Mouse (Mus musculus): ENCODE data around the gene Rps2. TPM values are rescaled to one million over a fixed set of nuclear protein-coding genes. Genes with fewer than 3 reads are reported as not detected.

The Rps2 gene
- total and polyA plus RNA-seq, 3 experiments = 675 to 2,277 (median 722) TPM

- Histone ChIP-seq H3K27me3 (ENCODE audit: control insufficient read depth, insufficient read depth, low read length) (no peaks in the 10 kb centered on the region), H3K36me3 (ENCODE audit: control insufficient read depth, insufficient read depth, low read length) (no peaks in the 10 kb centered on the region), H3K4me3 (no peak overlapping the region), H3K27ac (no peak overlapping the region), H3K9ac (ENCODE audit: low read depth, low read length) (no peak overlapping the region), H3K4me1 (ENCODE audit: control insufficient read depth, insufficient read depth, low read length) (no peaks in the 10 kb centered on the region), H3K79me2 (replicated peaks; ENCODE audit: control insufficient read depth, insufficient read depth, low read length) (no peaks in the 10 kb centered on the region)
- DNase-seq = no peak
- TF ChIP-seq POLR2A (IDR thresholded peaks at IDR 0.05; ENCODE audit: insufficient read depth, low read depth, low read length) = no peak
- TF ChIP-seq CTCF (IDR thresholded peaks at IDR 0.05) = no peak
- TF ChIP-seq EP300 (IDR thresholded peaks at IDR 0.05; ENCODE audit: insufficient read depth, low read depth, low read length) = no peak
- intact Hi-C loops (cut with DNase I) = loop anchor here (10.0 kb wide), 1 partner anchor 271 kb away; the partner anchor contains the start of genes Cramp1l and Ift140
- 67% methylated on average over 5 of the region's 5 CpGs for WGBS
Measured at GRCm38 (mm10) chr17:24743896-24744295, 26.0 kb downstream of the Rps2 start.

- H3K27ac ChIP-seq = no peak overlapping the region
- DNase-seq = no peak
- no peaks in the 10 kb centered on the region for H3K4me1 ChIP-seq (ENCODE audit: control insufficient read depth, insufficient read depth, low read length)
- no peaks in the 10 kb centered on the region for H3K27me3 ChIP-seq (ENCODE audit: control insufficient read depth, insufficient read depth, low read length)
- no peak for TF ChIP-seq EP300 (IDR thresholded peaks at IDR 0.05; ENCODE audit: insufficient read depth, low read depth, low read length)
- no peak for TF ChIP-seq POLR2A (IDR thresholded peaks at IDR 0.05; ENCODE audit: insufficient read depth, low read depth, low read length)
- no peak for TF ChIP-seq CTCF (IDR thresholded peaks at IDR 0.05)
- no peak overlapping the region for H3K9ac ChIP-seq (ENCODE audit: low read depth, low read length)
- H3K36me3 ChIP-seq (ENCODE audit: control insufficient read depth, insufficient read depth, low read length) = no peaks in the 10 kb centered on the region
- H3K4me3 ChIP-seq = no peak overlapping the region
- WGBS = 72% methylated on average over 3 of the region's 3 CpGs
- intact Hi-C loops (cut with DNase I) = loop anchor here (10.0 kb wide), 1 partner anchor 270 kb away; the partner anchor contains the start of genes Cramp1l and Ift140
- no peaks in the 10 kb centered on the region for H3K79me2 ChIP-seq (replicated peaks; ENCODE audit: control insufficient read depth, insufficient read depth, low read length)
Measured at GRCm38 (mm10) chr17:24744381-24744780, 26.5 kb downstream of the Rps2 start.

GRCm38 (mm10) chr17:24745526-24746497 is 27.9 kb downstream of the Rps2 start:
- TF ChIP-seq EP300 (IDR thresholded peaks at IDR 0.05; ENCODE audit: insufficient read depth, low read depth, low read length) (peak; percentile 93), CTCF (IDR thresholded peaks at IDR 0.05) (peak; percentile 96), POLR2A (IDR thresholded peaks at IDR 0.05; ENCODE audit: insufficient read depth, low read depth, low read length) (no peak)
- no peak overlapping the region for H3K27ac ChIP-seq
- intact Hi-C loops (cut with DNase I) = loop anchor here (1.0 to 10.0 kb wide), 3 partner anchors 71 to 269 kb away; partner anchors contain the start of genes Cramp1l and Ift140
- peak; percentile 78 to 81 for DNase-seq
- H3K4me3 ChIP-seq = no peak overlapping the region
- no peaks in the 10 kb centered on the region for H3K4me1 ChIP-seq (ENCODE audit: control insufficient read depth, insufficient read depth, low read length)
- no peak overlapping the region for H3K9ac ChIP-seq (ENCODE audit: low read depth, low read length)
- 22% methylated on average over 7 of the region's 7 CpGs for WGBS
- no peaks in the 10 kb centered on the region for H3K27me3 ChIP-seq (ENCODE audit: control insufficient read depth, insufficient read depth, low read length)
- no peaks in the 10 kb centered on the region for H3K79me2 ChIP-seq (replicated peaks; ENCODE audit: control insufficient read depth, insufficient read depth, low read length)
- no peaks in the 10 kb centered on the region for H3K36me3 ChIP-seq (ENCODE audit: control insufficient read depth, insufficient read depth, low read length)

- no peak overlapping the region for H3K27ac ChIP-seq
- intact Hi-C loops (cut with DNase I) = loop anchor here (10.0 kb wide), 1 partner anchor 268 kb away; the partner anchor contains the start of genes Cramp1l and Ift140
- DNase-seq = no peak
- no peak overlapping the region for H3K4me3 ChIP-seq
- TF ChIP-seq POLR2A (IDR thresholded peaks at IDR 0.05; ENCODE audit: insufficient read depth, low read depth, low read length) (no peak), CTCF (IDR thresholded peaks at IDR 0.05) (no peak), EP300 (IDR thresholded peaks at IDR 0.05; ENCODE audit: insufficient read depth, low read depth, low read length) (no peak)
- no peaks in the 10 kb centered on the region for H3K4me1 ChIP-seq (ENCODE audit: control insufficient read depth, insufficient read depth, low read length)
- H3K36me3 ChIP-seq (ENCODE audit: control insufficient read depth, insufficient read depth, low read length) = no peaks in the 10 kb centered on the region
- no peak overlapping the region for H3K9ac ChIP-seq (ENCODE audit: low read depth, low read length)
- H3K27me3 ChIP-seq (ENCODE audit: control insufficient read depth, insufficient read depth, low read length) = peaks cover 5% of the 10 kb centered on the region
- 36% methylated on average over 4 of the region's 4 CpGs for WGBS
- H3K79me2 ChIP-seq (replicated peaks; ENCODE audit: control insufficient read depth, insufficient read depth, low read length) = no peaks in the 10 kb centered on the region
Measured at GRCm38 (mm10) chr17:24746986-24747385, 29.1 kb downstream of the Rps2 start.

- Histone ChIP-seq H3K4me3 (no peak overlapping the region), H3K36me3 (ENCODE audit: control insufficient read depth, insufficient read depth, low read length) (no peaks in the 10 kb centered on the region), H3K27ac (no peak overlapping the region), H3K9ac (ENCODE audit: low read depth, low read length) (no peak overlapping the region), H3K4me1 (ENCODE audit: control insufficient read depth, insufficient read depth, low read length) (no peaks in the 10 kb centered on the region; the same call in 1 of the 2 replicates), H3K79me2 (replicated peaks; ENCODE audit: control insufficient read depth, insufficient read depth, low read length) (no peaks in the 10 kb centered on the region), H3K27me3 (ENCODE audit: control insufficient read depth, insufficient read depth, low read length) (peaks cover 17% of the 10 kb centered on the region)
- no peak for DNase-seq
- intact Hi-C loops (cut with DNase I) = no loop called here
- 9% methylated on average over 4 of the region's 4 CpGs for WGBS
- no peak for TF ChIP-seq CTCF (IDR thresholded peaks at IDR 0.05)
- no peak for TF ChIP-seq POLR2A (IDR thresholded peaks at IDR 0.05; ENCODE audit: insufficient read depth, low read depth, low read length)
- no peak for TF ChIP-seq EP300 (IDR thresholded peaks at IDR 0.05; ENCODE audit: insufficient read depth, low read depth, low read length)
Measured at GRCm38 (mm10) chr17:24751528-24751927, 33.6 kb downstream of the Rps2 start.

Data from heart, adult 2 months (tissue).